In the genomic region with DNA sequence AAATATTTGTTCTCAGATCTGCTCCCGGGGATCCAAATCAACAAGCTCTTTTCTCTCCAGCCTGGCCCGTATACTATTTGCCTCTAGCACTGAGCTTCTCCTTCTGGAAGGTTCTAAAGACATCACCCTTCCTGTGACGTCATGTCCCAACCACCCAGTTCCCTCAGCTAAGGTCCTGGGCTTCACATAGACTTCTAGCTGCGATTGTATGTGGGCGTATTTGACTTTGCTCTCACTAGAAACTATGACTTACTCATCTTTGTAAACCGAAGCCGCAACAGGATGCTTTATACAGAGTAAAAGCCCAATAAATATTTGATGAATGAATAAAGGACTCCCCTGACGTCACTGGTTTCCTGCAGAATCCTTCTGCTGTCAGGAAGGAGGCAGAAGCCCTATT, we compare ENCODE assay signal across 16 mouse cellular contexts. TPM values are rescaled to one million over a fixed set of nuclear protein-coding genes. Genes with fewer than 3 reads are reported as not detected.
DNase-seq lines count a peak whose midpoint lies in the region.
"Had no signal": no experiment of that assay in that cellular context is flagged by ENCODE, and none has a peak within 500 bp of the region (broad histone marks: within the 10 kb centered on the region; RNA-seq: fewer than 3 reads in every experiment).

No protein-coding gene starts in this region.

- intact Hi-C loops in heart, postnatal 36 days (cut with DNase I) = no loop called here

- peak; percentile 28 for DNase-seq in heart, adult 8-10 months (ENCODE audit: low spot score)
- DNase-seq in heart, postnatal 36 days = no peak
- peak; percentile 5 for DNase-seq in right cerebral cortex, adult 2 months (ENCODE audit: low spot score in 2 of 2)
- no peak for DNase-seq in right cerebral cortex, postnatal 25 days
- peak; percentile 94 for DNase-seq in induced T-regulatory cell, adult 2 months (ENCODE audit: low read depth)
- DNase-seq in cerebellum, postnatal 4 days (ENCODE audit: low spot score in 2 of 2) = no peak
- no peak for DNase-seq in liver
- no peak for DNase-seq in ovary, postnatal 14 days (ENCODE audit: low spot score)
- DNase-seq: adrenal gland, postnatal 25 days; cerebellum, adult 11 months; cerebellum, postnatal 14 days; gastrocnemius, postnatal 10 days; heart, adult 2 months; kidney, adult 2 months; kidney, postnatal 25 days; liver, postnatal 0 days had no signal

RNA-seq across cellular contexts. Expression of a gene that starts 7.2 kb away (rescaled TPM):
- total RNA-seq in heart, adult 8-10 months (2022) = 1 to 10 TPM; 1.2 to 2.2 (median 1.5) TPM
- total RNA-seq in heart, postnatal 36 days (2021) = 1 to 10 TPM; 1.6 to 1.7 TPM

Comparison
In these comparisons a context has a peak if more than half of its experiments do, and no peak if none do; other contexts are left out.
1. DNase-seq: peak in heart, adult 8-10 months (single experiment), right cerebral cortex, adult 2 months (2 of 2) and induced T-regulatory cell, adult 2 months (single experiment); none in heart, postnatal 36 days (0 of 2), right cerebral cortex, postnatal 25 days (single experiment), cerebellum, postnatal 4 days (0 of 2), liver (single experiment) and ovary, postnatal 14 days (single experiment).